Mouse (Mus musculus) testis, adult 2 months (tissue): ENCODE results near the gene Pdgfc.

Experiments used
- CTCF ChIP-seq: fragments of 200-500 bp; IDR thresholded peaks from 2 replicates; pipeline ENCODE4 v1.5.1; 2012; ENCODE audit warnings: low read depth, mild to moderate bottlenecking, inconsistent platforms, low read length, moderate library complexity; ENCODE audit not compliant: control insufficient read depth, insufficient read depth, insufficient replicate concordance
- POLR2A ChIP-seq: fragments of 200-500 bp; IDR thresholded peaks from 2 replicates; pipeline ENCODE4 v1.6.1; 2012; ENCODE audit warnings: low read depth, mild to moderate bottlenecking, inconsistent platforms, low read length, moderate library complexity; ENCODE audit not compliant: control insufficient read depth

GRCm38 (mm10) chr3:81221682-81222081 is 185.5 kb downstream of the Pdgfc start:
- TF ChIP-seq CTCF, result no peak
- no peak for TF ChIP-seq POLR2A
